ENCODE assay signal across 15 mouse cellular contexts in genomic region chr9:112992937-112993336, GRCm38 (mm10).
"Had no signal": no experiment of that assay in that cellular context is flagged by ENCODE, and none has a peak within 500 bp of the region (broad histone marks: within the 10 kb centered on the region; RNA-seq: fewer than 3 reads in every experiment).

No protein-coding gene starts in this region.

- H3K36me3 ChIP-seq: limb, embryonic 12.5 days; liver, embryonic 15.5 days; midbrain, embryonic 13.5 days; neural tube, embryonic 15.5 days had no signal

- H3K27ac ChIP-seq: left cerebral cortex, adult 2 months; limb, embryonic 12.5 days; liver, embryonic 15.5 days; macrophage; midbrain, embryonic 13.5 days; neural tube, embryonic 15.5 days; stomach, postnatal 0 days had no signal

- H3K4me1 ChIP-seq: limb, embryonic 12.5 days; megakaryocyte, embryonic 14.5 days; midbrain, embryonic 13.5 days; neural tube, embryonic 15.5 days had no signal

- H3K4me2 ChIP-seq: limb, embryonic 12.5 days; liver, embryonic 11.5 days; liver, embryonic 15.5 days; midbrain, embryonic 13.5 days; neural tube, embryonic 15.5 days had no signal

- H3K9me3 ChIP-seq: limb, embryonic 12.5 days; liver, embryonic 15.5 days; midbrain, embryonic 13.5 days; neural tube, embryonic 15.5 days had no signal

- H3K27me3 ChIP-seq: limb, embryonic 12.5 days; liver, embryonic 15.5 days; megakaryocyte, embryonic 14.5 days; midbrain, embryonic 13.5 days; neural tube, embryonic 15.5 days had no signal

- ATAC-seq: intestine, embryonic 16.5 days; midbrain, embryonic 13.5 days had no signal

- DNase-seq: kidney, adult 2 months; kidney, postnatal 25 days; lung, adult 2 months; lung, postnatal 14 days had no signal

- H3K4me3 ChIP-seq: left cerebral cortex, adult 2 months; limb, embryonic 12.5 days; liver, embryonic 15.5 days; megakaryocyte, embryonic 14.5 days; midbrain, embryonic 13.5 days; myocyte; neural tube, embryonic 15.5 days had no signal

- H3K9ac ChIP-seq: limb, embryonic 12.5 days; liver, embryonic 15.5 days; midbrain, embryonic 13.5 days; neural tube, embryonic 15.5 days had no signal
